In genomic region chr1:186719708-186720107, GRCm38 (mm10) we compare ENCODE assay signal across 11 mouse cellular contexts. TPM values are rescaled to one million over a fixed set of nuclear protein-coding genes. Genes with fewer than 3 reads are reported as not detected.
A peak's percentile ranks its signal among the peaks of the same experiment; 100 is the strongest.
DNase-seq lines count a peak whose midpoint lies in the region; ATAC-seq and TF ChIP-seq lines count a peak whose summit lies in the region.
"Had no signal": no experiment of that assay in that cellular context is flagged by ENCODE, and none has a peak within 500 bp of the region (broad histone marks: within the 10 kb centered on the region; RNA-seq: fewer than 3 reads in every experiment).

No protein-coding gene starts in this region.

- DNase-seq in adrenal gland, postnatal 10 days: peak; percentile 34
- no peak for DNase-seq in adrenal gland, adult 2 months
- DNase-seq in hindbrain, postnatal 0 days (ENCODE audit: low spot score): peak; percentile 29
- no peak for DNase-seq in hindbrain, embryonic 14.5 days (ENCODE audit: low spot score)
- DNase-seq in midbrain, postnatal 0 days (ENCODE audit: low spot score): peak; percentile 12
- no peak for DNase-seq in midbrain, embryonic 14.5 days
- DNase-seq in midbrain, embryonic 10.5 days (ENCODE audit: low spot score): no peak
- DNase-seq: kidney, adult 18-20 months; liver, embryonic 13.5 days had no signal

- no peaks in the 10 kb centered on the region for H3K9me3 ChIP-seq in hindbrain, postnatal 0 days (ENCODE audit: low read length)
- no peaks in the 10 kb centered on the region for H3K9me3 ChIP-seq in hindbrain, embryonic 14.5 days (ENCODE audit: control insufficient read depth, low read length)
- H3K9me3 ChIP-seq in midbrain, postnatal 0 days (ENCODE audit: low read length): no peaks in the 10 kb centered on the region
- H3K9me3 ChIP-seq in midbrain, embryonic 14.5 days (ENCODE audit: control insufficient read depth, low read length): no peaks in the 10 kb centered on the region
- no peaks in the 10 kb centered on the region for H3K9me3 ChIP-seq in midbrain, embryonic 10.5 days (replicated peaks)
- H3K9me3 ChIP-seq: liver, embryonic 13.5 days had no signal

- H3K4me3 ChIP-seq in hindbrain, postnatal 0 days (ENCODE audit: low read length): no peak overlapping the region
- no peak overlapping the region for H3K4me3 ChIP-seq in hindbrain, embryonic 14.5 days (replicated peaks; ENCODE audit: low read length)
- no peak overlapping the region for H3K4me3 ChIP-seq in midbrain, postnatal 0 days (ENCODE audit: low read depth, low read length)
- H3K4me3 ChIP-seq in midbrain, embryonic 14.5 days (replicated peaks; ENCODE audit: low read depth, low read length): no peak overlapping the region
- no peak overlapping the region for H3K4me3 ChIP-seq in midbrain, embryonic 10.5 days
- H3K4me3 ChIP-seq: liver, embryonic 13.5 days had no signal

- peak; percentile 53 for TF ChIP-seq CTCF in hindbrain, postnatal 0 days (IDR thresholded peaks at IDR 0.05; ENCODE audit: low read depth)
- TF ChIP-seq CTCF in midbrain, postnatal 0 days (IDR thresholded peaks at IDR 0.05): peak; percentile 55

- H3K4me2 ChIP-seq in hindbrain, postnatal 0 days (ENCODE audit: low read depth, low read length): no peak overlapping the region
- no peak overlapping the region for H3K4me2 ChIP-seq in hindbrain, embryonic 14.5 days (replicated peaks)
- no peak overlapping the region for H3K4me2 ChIP-seq in midbrain, postnatal 0 days (ENCODE audit: low read depth, low read length, poor library complexity, severe bottlenecking)
- no peak overlapping the region for H3K4me2 ChIP-seq in midbrain, embryonic 14.5 days (ENCODE audit: low read length)
- H3K4me2 ChIP-seq: liver, embryonic 13.5 days had no signal

- WGBS in hindbrain, postnatal 0 days: 92% methylated on average over 9 of the region's 9 CpGs
- 94% methylated on average over 9 of the region's 9 CpGs for WGBS in hindbrain, embryonic 14.5 days
- WGBS in midbrain, postnatal 0 days: 93% methylated on average over 9 of the region's 9 CpGs
- 92% methylated on average over 9 of the region's 9 CpGs for WGBS in midbrain, embryonic 14.5 days
- 92% methylated on average over 9 of the region's 9 CpGs for WGBS in midbrain, embryonic 10.5 days

- H3K9ac ChIP-seq in hindbrain, postnatal 0 days (replicated peaks; ENCODE audit: low read length): no peak overlapping the region
- H3K9ac ChIP-seq in hindbrain, embryonic 14.5 days: no peak overlapping the region
- H3K9ac ChIP-seq in midbrain, postnatal 0 days (replicated peaks; ENCODE audit: low read length, poor library complexity, severe bottlenecking): no peak overlapping the region
- no peak overlapping the region for H3K9ac ChIP-seq in midbrain, embryonic 14.5 days (replicated peaks; ENCODE audit: low read length)
- H3K9ac ChIP-seq: liver, embryonic 13.5 days had no signal

- no peak overlapping the region for H3K27ac ChIP-seq in hindbrain, postnatal 0 days
- no peak overlapping the region for H3K27ac ChIP-seq in hindbrain, embryonic 14.5 days
- H3K27ac ChIP-seq in midbrain, postnatal 0 days (ENCODE audit: low read depth, low read length): no peak overlapping the region
- H3K27ac ChIP-seq in midbrain, embryonic 14.5 days (replicated peaks; ENCODE audit: low read depth, low read length): no peak overlapping the region
- H3K27ac ChIP-seq in midbrain, embryonic 10.5 days (replicated peaks): no peak overlapping the region
- H3K27ac ChIP-seq: liver, embryonic 13.5 days had no signal

- H3K36me3 ChIP-seq in hindbrain, postnatal 0 days (ENCODE audit: insufficient read depth, low read length): peaks cover 15% of the 10 kb centered on the region; the same call in 1 of the 2 replicates
- peaks cover 20% of the 10 kb centered on the region; the same call in 1 of the 2 replicates for H3K36me3 ChIP-seq in hindbrain, embryonic 14.5 days (replicated peaks; ENCODE audit: control insufficient read depth, insufficient read depth)
- peaks cover 13% of the 10 kb centered on the region for H3K36me3 ChIP-seq in midbrain, postnatal 0 days (ENCODE audit: insufficient read depth, low read length)
- H3K36me3 ChIP-seq in midbrain, embryonic 14.5 days (ENCODE audit: control insufficient read depth, insufficient read depth, low read length): peaks cover 17% of the 10 kb centered on the region
- H3K36me3 ChIP-seq in midbrain, embryonic 10.5 days: peaks cover 53% of the 10 kb centered on the region

- no peaks in the 10 kb centered on the region for H3K27me3 ChIP-seq in hindbrain, postnatal 0 days (ENCODE audit: insufficient read depth, low read length)
- H3K27me3 ChIP-seq in hindbrain, embryonic 14.5 days (ENCODE audit: control insufficient read depth, insufficient read depth, low read length): no peaks in the 10 kb centered on the region
- no peaks in the 10 kb centered on the region for H3K27me3 ChIP-seq in midbrain, postnatal 0 days (ENCODE audit: insufficient read depth, low read length)
- H3K27me3 ChIP-seq in midbrain, embryonic 14.5 days (ENCODE audit: control insufficient read depth, insufficient read depth, low read length): no peaks in the 10 kb centered on the region
- H3K27me3 ChIP-seq in midbrain, embryonic 10.5 days (ENCODE audit: low read depth, poor library complexity, severe bottlenecking): no peaks in the 10 kb centered on the region
- H3K27me3 ChIP-seq: liver, embryonic 13.5 days had no signal

- no peak for ATAC-seq in hindbrain, postnatal 0 days
- ATAC-seq in hindbrain, embryonic 14.5 days (ENCODE audit: low FRiP score): no peak
- no peak for ATAC-seq in midbrain, postnatal 0 days (ENCODE audit: low FRiP score)
- no peak for ATAC-seq in midbrain, embryonic 14.5 days (ENCODE audit: low FRiP score, low TSS enrichment)
- peak; percentile 52 for ATAC-seq in megakaryocyte progenitor cell, adult 5-6 weeks (replicated peaks; ENCODE audit: poor library complexity)

- H3K4me1 ChIP-seq in hindbrain, postnatal 0 days (ENCODE audit: insufficient read depth, low read length): no peaks in the 10 kb centered on the region
- no peaks in the 10 kb centered on the region for H3K4me1 ChIP-seq in hindbrain, embryonic 14.5 days (replicated peaks; ENCODE audit: control insufficient read depth, insufficient read depth, low read length)
- H3K4me1 ChIP-seq in midbrain, postnatal 0 days (ENCODE audit: insufficient read depth, low read length): no peaks in the 10 kb centered on the region
- no peaks in the 10 kb centered on the region for H3K4me1 ChIP-seq in midbrain, embryonic 14.5 days (ENCODE audit: control insufficient read depth, insufficient read depth, low read length)
- no peaks in the 10 kb centered on the region for H3K4me1 ChIP-seq in midbrain, embryonic 10.5 days
- H3K4me1 ChIP-seq: liver, embryonic 13.5 days had no signal

RNA-seq across cellular contexts. Expression of gene Tgfb2, which starts 13.9 kb away (rescaled TPM):
- 1 to 10 TPM; 5.1 to 5.2 TPM for total RNA-seq in adrenal gland, postnatal 10 days (2021)
- total RNA-seq in adrenal gland, adult 2 months (2021): 1 to 10 TPM; 1.7 to 2.6 TPM
- polyA plus RNA-seq in adrenal gland, adult 2 months (2012; rRNA removed): 0.95 and 1.1 TPM in 2 replicates
- 12.2 and 13.1 TPM in 2 replicates for total RNA-seq in hindbrain, postnatal 0 days (2014; rRNA removed)
- polyA plus RNA-seq in hindbrain, postnatal 0 days (2015; fragmentation: Nextera tagmentation; extraction: Ambion mirVana): 30.6 TPM in 2 replicates
- 23.2 and 31.8 TPM in 2 replicates for polyA plus RNA-seq in hindbrain, embryonic 14.5 days (2014; fragmentation: Nextera tagmentation; extraction: Ambion mirVana)
- total RNA-seq in midbrain, postnatal 0 days (2014; rRNA removed): 14.8 and 19.8 TPM in 2 replicates
- 20.1 and 22.9 TPM in 2 replicates for polyA plus RNA-seq in midbrain, postnatal 0 days (2015; fragmentation: Nextera tagmentation; extraction: Ambion mirVana)
- 11.8 and 14.7 TPM in 2 replicates for polyA plus RNA-seq in midbrain, embryonic 14.5 days (2014; fragmentation: Nextera tagmentation; extraction: Ambion mirVana)
- total RNA-seq in megakaryocyte progenitor cell, adult 5-6 weeks (2015): 0.05 and 0.12 TPM in 2 replicates
- 0.44 TPM in 1 of 2 replicates, not detected in the other for total RNA-seq in megakaryocyte progenitor cell, adult 5-6 weeks (2017)
- polyA plus RNA-seq in midbrain, embryonic 10.5 days (2016; fragmentation: Nextera tagmentation; extraction: Ambion mirVana): 11.1 and 13.9 TPM in 2 replicates
- total RNA-seq: neutrophil, adult 5-6 weeks had no signal

RNA-seq across cellular contexts. Expression of gene Rrp15, which starts 29.4 kb away (rescaled TPM):
- 10 to 100 TPM; 26.6 to 26.7 TPM for total RNA-seq in adrenal gland, postnatal 10 days (2021)
- 10 to 100 TPM; 23.6 to 26.0 TPM for total RNA-seq in adrenal gland, adult 2 months (2021)
- polyA plus RNA-seq in adrenal gland, adult 2 months (2012; rRNA removed): 1.3 TPM in 2 replicates
- total RNA-seq in hindbrain, postnatal 0 days (2014; rRNA removed): 5.4 and 10.4 TPM in 2 replicates
- polyA plus RNA-seq in hindbrain, postnatal 0 days (2015; fragmentation: Nextera tagmentation; extraction: Ambion mirVana): 22.8 and 27.4 TPM in 2 replicates
- 26.8 and 27.9 TPM in 2 replicates for polyA plus RNA-seq in hindbrain, embryonic 14.5 days (2014; fragmentation: Nextera tagmentation; extraction: Ambion mirVana)
- total RNA-seq in midbrain, postnatal 0 days (2014; rRNA removed): 15.7 and 16.3 TPM in 2 replicates
- 19.7 and 22.9 TPM in 2 replicates for polyA plus RNA-seq in midbrain, postnatal 0 days (2015; fragmentation: Nextera tagmentation; extraction: Ambion mirVana)
- polyA plus RNA-seq in midbrain, embryonic 14.5 days (2014; fragmentation: Nextera tagmentation; extraction: Ambion mirVana): 28.3 and 29.0 TPM in 2 replicates
- total RNA-seq in megakaryocyte progenitor cell, adult 5-6 weeks (2015): 57.6 and 66.0 TPM in 2 replicates
- total RNA-seq in megakaryocyte progenitor cell, adult 5-6 weeks (2017): 125 and 169 TPM in 2 replicates
- polyA plus RNA-seq in midbrain, embryonic 10.5 days (2016; fragmentation: Nextera tagmentation; extraction: Ambion mirVana): 70.6 and 86.0 TPM in 2 replicates

Comparison
In these comparisons a context has a peak if more than half of its experiments do, and no peak if none do; other contexts are left out.
1. DNase-seq: peak in adrenal gland, postnatal 10 days (single experiment), hindbrain, postnatal 0 days (single experiment) and midbrain, postnatal 0 days (single experiment); none in adrenal gland, adult 2 months (single experiment), hindbrain, embryonic 14.5 days (single experiment), midbrain, embryonic 14.5 days (single experiment) and midbrain, embryonic 10.5 days (single experiment).